Mouse (Mus musculus) heart, postnatal 0 days (tissue): ENCODE results near the gene Prkca. TPM values are rescaled to one million over a fixed set of nuclear protein-coding genes. Genes with fewer than 3 reads are reported as not detected.
A peak's percentile ranks its signal among the peaks of the same experiment; 100 is the strongest.

Experiments used
- ATAC-seq: fragments of 200-750 bp; cut with Nextera tagmentation; 2 replicates; pipeline ENCODE4 v1.8.0; 2017; ENCODE audit warnings: low read depth, moderate number of reproducible peaks, moderate library complexity; ENCODE audit not compliant: insufficient read depth
- DNase-seq: peaks from one replicate; pipeline ENCODE4 v3.0.0-alpha.2; 2016; ENCODE audit warnings: low spot score
- H3K27ac ChIP-seq: fragments of 300-500 bp; sonication (generic); 2 replicates; pipeline ENCODE4 v1.5.1; 2014; ENCODE audit warnings: low read depth, mild to moderate bottlenecking
- H3K27me3 ChIP-seq: fragments of 300-500 bp; sonication (generic); 2 replicates; pipeline ENCODE4 v1.6.1; 2014; ENCODE audit warnings: low read length, mixed read lengths; ENCODE audit not compliant: control insufficient read depth, insufficient read depth
- H3K36me3 ChIP-seq: fragments of 300-500 bp; sonication (generic); replicated peaks from 2 replicates; pipeline ENCODE4 v1.6.1; 2014; ENCODE audit warnings: low read length, mixed read lengths; ENCODE audit not compliant: control insufficient read depth, insufficient read depth
- H3K4me1 ChIP-seq: fragments of 300-500 bp; sonication (generic); 2 replicates; pipeline ENCODE4 v1.6.1; 2014; ENCODE audit warnings: antibody characterized with exemption; ENCODE audit not compliant: control insufficient read depth, insufficient read depth
- H3K4me2 ChIP-seq: fragments of 300-500 bp; sonication (generic); 2 replicates; pipeline ENCODE4 v1.6.1; 2014; ENCODE audit warnings: low read depth, mild to moderate bottlenecking, low read length, moderate library complexity
- H3K4me3 ChIP-seq: fragments of 300-500 bp; sonication (generic); 2 replicates; pipeline ENCODE4 v1.5.1; 2014; ENCODE audit warnings: low read depth, low read length
- H3K9ac ChIP-seq: fragments of 300-500 bp; sonication (generic); replicated peaks from 2 replicates; pipeline ENCODE4 v1.6.1; 2014; ENCODE audit warnings: low read depth, low read length, mixed read lengths
- H3K9me3 ChIP-seq: fragments of 300-500 bp; sonication (generic); replicated peaks from 2 replicates; pipeline ENCODE4 v1.6.1; 2016; ENCODE audit warnings: low read length; ENCODE audit not compliant: control insufficient read depth
- CTCF ChIP-seq: IDR thresholded peaks from 2 replicates; pipeline ENCODE4 v1.5.1; 2016; ENCODE audit warnings: antibody characterized with exemption, control low read depth, low read depth
- EP300 ChIP-seq: IDR thresholded peaks from 2 replicates; pipeline ENCODE4 v1.6.1; 2016; ENCODE audit warnings: antibody characterized with exemption, low read depth
- WGBS: fragments of 180-500 bp; shearing (Covaris S2); extraction: QIAGEN DNeasy Blood & Tissue Kit; methylation state at CpG from one replicate; pipeline ENCODE4 v1.1.7; 2014; 5-methylcytosine and 5-hydroxymethylcytosine counted together
- polyA plus RNA-seq: library from polyadenylated mRNA; unstranded; fragments of >200 nt; fragmentation: Nextera tagmentation; extraction: Ambion mirVana; gene quantifications from 2 replicates; pipeline ENCODE4 v1.2.1, GENCODE M21; 2015
- total RNA-seq: library from RNA; depleted of rRNA; stranded (reverse); fragments of >200 nt; gene quantifications from 2 replicates; pipeline ENCODE4 v1.2.3, GENCODE M21; 2014; ENCODE audit warnings: low replicate concordance

Gene Prkca
- total and polyA plus RNA-seq, 2 experiments from 2014 or later, result 7.0 to 11.2 TPM

- Histone ChIP-seq H3K9ac (no peak overlapping the region), H3K27me3 (no peaks in the 10 kb centered on the region), H3K27ac (no peak overlapping the region), H3K4me3 (no peak overlapping the region), H3K36me3 (no peaks in the 10 kb centered on the region), H3K9me3 (no peaks in the 10 kb centered on the region), H3K4me1 (peaks cover 43% of the 10 kb centered on the region), H3K4me2 (no peak overlapping the region)
- no peak for DNase-seq
- no peak for TF ChIP-seq EP300
- TF ChIP-seq CTCF, result no peak
- WGBS, result 76% methylated on average over 9 of the region's 9 CpGs
- no peak for ATAC-seq
These were observed 189.5 kb downstream of the Prkca start for GRCm38 (mm10) chr11:108153997-108154841.

DNA sequence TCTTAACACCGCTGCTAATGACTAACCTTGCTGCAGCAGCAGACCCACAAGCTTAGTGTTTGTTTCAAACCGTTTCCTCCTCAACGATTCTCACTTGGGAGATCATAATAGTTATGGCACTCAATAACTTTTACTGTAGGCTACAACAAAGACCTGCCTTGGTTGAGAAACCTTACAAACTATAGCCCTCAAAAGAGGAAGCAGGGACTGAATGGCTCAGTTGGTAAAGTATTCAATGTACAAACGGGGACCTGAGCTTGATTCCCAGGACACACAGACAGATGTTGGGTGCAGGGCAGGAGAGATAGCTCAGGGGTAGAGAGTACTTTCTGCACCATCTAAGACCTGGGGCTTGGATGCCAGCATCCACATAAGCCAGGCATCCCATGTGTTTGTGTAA, 191.1 kb downstream of the Prkca start:
- Histone ChIP-seq H3K9ac (0 out of 2 replicates have a peak overlapping the region, but pooled peaks have one; percentile 31), H3K36me3 (no peaks in the 10 kb centered on the region), H3K4me1 (peaks cover 51% of the 10 kb centered on the region), H3K4me3 (no peak overlapping the region), H3K4me2 (no peak overlapping the region), H3K27me3 (no peaks in the 10 kb centered on the region), H3K9me3 (no peaks in the 10 kb centered on the region), H3K27ac (peak overlapping the region; percentile 50; the same call in 1 of the 2 replicates)
- TF ChIP-seq EP300 (no peak), CTCF (no peak)
- DNase-seq (no peak), ATAC-seq (no peak)
- WGBS, result 30% methylated on average over 4 of the region's 4 CpGs

DNA sequence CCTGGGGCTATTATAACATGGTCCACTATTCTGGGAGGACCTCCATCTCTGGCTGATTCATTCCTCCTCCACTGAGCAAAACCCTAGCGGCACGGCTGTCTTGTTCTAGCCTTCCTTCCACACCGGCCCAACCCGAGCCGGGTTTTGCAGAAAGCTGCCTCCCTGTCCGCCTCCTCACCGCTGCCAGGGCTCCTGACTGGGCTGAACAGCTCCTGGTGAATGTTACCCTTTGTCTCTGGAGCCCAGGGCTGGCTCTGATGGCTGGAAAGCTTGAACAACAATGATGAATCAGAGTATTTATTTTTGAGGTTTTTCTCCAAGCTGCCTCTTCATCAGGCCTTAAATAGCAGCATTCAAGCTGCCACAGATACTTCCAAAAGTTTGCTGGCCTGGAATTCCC, 193.3 kb downstream of the Prkca start:
- TF ChIP-seq EP300 (no peak), CTCF (no peak)
- Histone ChIP-seq H3K27ac (peak overlapping the region; percentile 71), H3K4me3 (no peak overlapping the region), H3K4me2 (peak overlapping the region; percentile 3; the same call in 1 of the 2 replicates), H3K9me3 (no peaks in the 10 kb centered on the region), H3K4me1 (peaks cover 55% of the 10 kb centered on the region), H3K9ac (no peak overlapping the region), H3K27me3 (no peaks in the 10 kb centered on the region), H3K36me3 (no peaks in the 10 kb centered on the region)
- ATAC-seq, result peak; percentile 49; the same call in 1 of the 2 replicates
- peak; percentile 65 for DNase-seq
- 22% methylated on average over 7 of the region's 7 CpGs for WGBS

DNA sequence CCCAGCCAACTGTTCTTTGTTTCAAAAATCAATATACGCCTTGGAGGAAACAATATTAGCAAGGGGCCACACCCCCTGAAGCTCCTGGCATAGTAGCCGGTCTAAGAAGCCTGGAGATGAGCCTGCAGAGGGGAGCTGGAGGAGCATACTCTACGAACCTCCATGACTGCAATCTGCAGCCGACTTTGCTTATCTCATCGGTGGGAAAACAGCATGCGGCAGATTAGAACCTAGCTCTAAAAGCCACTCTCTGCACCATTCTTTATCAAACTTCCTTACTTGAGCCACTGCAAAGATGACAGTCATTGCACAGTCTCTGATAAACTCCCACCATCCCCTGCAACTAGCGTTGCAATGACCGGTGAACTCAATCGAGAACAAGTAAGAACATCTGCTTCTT, 194.5 kb downstream of the Prkca start:
- Histone ChIP-seq H3K4me3 (no peak overlapping the region), H3K9ac (no peak overlapping the region), H3K36me3 (no peaks in the 10 kb centered on the region), H3K27me3 (no peaks in the 10 kb centered on the region), H3K9me3 (no peaks in the 10 kb centered on the region), H3K27ac (peak overlapping the region; percentile 82), H3K4me1 (peaks cover 54% of the 10 kb centered on the region), H3K4me2 (peak overlapping the region; percentile 37)
- no peak for DNase-seq
- TF ChIP-seq CTCF, result no peak
- TF ChIP-seq EP300, result no peak
- 4% methylated on average over 9 of the region's 9 CpGs for WGBS
- no peak for ATAC-seq

GRCm38 (mm10) chr11:108148491-108148890, 195.2 kb downstream of the Prkca start:
- Histone ChIP-seq H3K4me2 (peak overlapping the region; percentile 37; the same call in 1 of the 2 replicates), H3K27me3 (no peaks in the 10 kb centered on the region), H3K9ac (0 out of 2 replicates have a peak overlapping the region, but pooled peaks have one; percentile 9), H3K27ac (peak overlapping the region; percentile 82), H3K9me3 (no peaks in the 10 kb centered on the region), H3K36me3 (no peaks in the 10 kb centered on the region), H3K4me1 (peaks cover 47% of the 10 kb centered on the region), H3K4me3 (no peak overlapping the region)
- no peak for TF ChIP-seq EP300
- no peak for TF ChIP-seq CTCF
- ATAC-seq, result peak; percentile 85
- 17% methylated on average over 4 of the region's 4 CpGs for WGBS
- DNase-seq, result peak; percentile 78
